Mouse (Mus musculus) liver, embryonic 14.5 days (tissue): ENCODE measurements around the gene Uba1.
"Not testable (repeated sequence)": the region's sequence is repeated elsewhere in the genome, so short reads cannot be mapped to it uniquely, and the experiment has no call there.

Experiments
- CTCF ChIP-seq: IDR thresholded peaks from 2 replicates; pipeline ENCODE4 v1.5.1; 2016; ENCODE audit warnings: antibody characterized with exemption, low read depth, control low read depth
- EP300 ChIP-seq: IDR thresholded peaks from 2 replicates; pipeline ENCODE4 v1.6.1; 2016; ENCODE audit warnings: antibody characterized with exemption, low read depth

- not testable (repeated sequence) for TF ChIP-seq CTCF, EP300
Observed at GRCm38 (mm10) chrX:20730048-20730447, 71.9 kb downstream of the Uba1 start.
